In the genomic region with DNA sequence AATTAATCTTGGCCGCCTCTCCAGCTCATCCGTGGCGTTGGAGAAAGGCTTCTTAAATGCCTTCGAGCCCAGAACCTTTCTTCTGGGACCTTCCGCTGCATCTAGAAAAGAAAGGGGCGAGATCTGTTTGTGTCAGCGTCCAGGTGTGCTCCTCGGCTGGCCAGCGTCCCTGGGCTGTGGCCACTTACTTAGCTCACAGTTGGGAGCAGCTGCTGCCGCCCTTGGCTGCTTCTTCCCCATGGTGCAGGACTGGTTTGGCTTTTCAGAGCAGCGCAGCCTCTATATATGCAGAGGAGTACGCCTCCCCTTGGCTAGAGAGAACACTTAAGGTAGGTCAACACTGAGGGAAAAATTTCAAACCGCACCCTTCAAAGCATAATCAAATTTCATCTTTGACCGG, we compare ENCODE assay signal across 9 mouse cellular contexts. TPM values are rescaled to one million over a fixed set of nuclear protein-coding genes. Genes with fewer than 3 reads are reported as not detected.
DNase-seq lines count a peak whose midpoint lies in the region; ATAC-seq lines count a peak whose summit lies in the region.
"Had no signal": no experiment of that assay in that cellular context is flagged by ENCODE, and none has a peak within 500 bp of the region (broad histone marks: within the 10 kb centered on the region; RNA-seq: fewer than 3 reads in every experiment).

No protein-coding gene starts in this region.

- DNase-seq in thymus, postnatal 4 days, result peak; percentile 36
- no peak for DNase-seq in thymus, postnatal 10 days (ENCODE audit: low spot score in 2 of 2)
- DNase-seq in kidney, postnatal 25 days, result peak; percentile 56 to 79
- no peak for DNase-seq in cerebellum, postnatal 25 days
- no peak for DNase-seq in cerebellum, postnatal 4 days (ENCODE audit: low spot score in 2 of 2)
- no peak for DNase-seq in frontal cortex, postnatal 36 days (ENCODE audit: low spot score in 2 of 2)

- H3K27ac ChIP-seq in forebrain, embryonic 13.5 days, result no peak overlapping the region

- peaks cover 31% of the 10 kb centered on the region for H3K27me3 ChIP-seq in forebrain, embryonic 13.5 days
- H3K27me3 ChIP-seq in megakaryocyte, embryonic 14.5 days (replicated peaks), result peaks cover 45% of the 10 kb centered on the region

- peak overlapping the region; percentile 96 for H3K9ac ChIP-seq in forebrain, embryonic 13.5 days

- H3K4me2 ChIP-seq in forebrain, embryonic 13.5 days, result peak overlapping the region; percentile 88

- H3K4me1 ChIP-seq in forebrain, embryonic 13.5 days, result peaks cover 45% of the 10 kb centered on the region
- H3K4me1 ChIP-seq in megakaryocyte, embryonic 14.5 days, result peaks cover 55% of the 10 kb centered on the region

- peak overlapping the region; percentile 96 for H3K4me3 ChIP-seq in forebrain, embryonic 13.5 days
- peak overlapping the region; percentile 96 for H3K4me3 ChIP-seq in megakaryocyte, embryonic 14.5 days (replicated peaks)

- WGBS in forebrain, embryonic 13.5 days, result 3% methylated on average over 14 of the region's 14 CpGs

- H3K36me3 ChIP-seq in forebrain, embryonic 13.5 days (ENCODE audit: poor library complexity, severe bottlenecking), result no peaks in the 10 kb centered on the region
- H3K36me3 ChIP-seq in megakaryocyte, embryonic 14.5 days (replicated peaks; ENCODE audit: low read length), result no peaks in the 10 kb centered on the region

- ATAC-seq in forebrain, embryonic 13.5 days, result no peak

- H3K9me3 ChIP-seq in forebrain, embryonic 13.5 days (replicated peaks), result 0 out of 2 replicates have a peak, but pooled peaks cover 3% of the 10 kb centered on the region
- H3K9me3 ChIP-seq in megakaryocyte, embryonic 14.5 days, result peaks cover 10% of the 10 kb centered on the region; the same call in 1 of the 2 replicates

RNA-seq across cellular contexts. Expression of a gene that starts 1.0 kb away (rescaled TPM):
- 21.3 and 22.1 TPM in 2 replicates for polyA plus RNA-seq in forebrain, embryonic 13.5 days (2015; fragmentation: Nextera tagmentation; extraction: Ambion mirVana)
- 0.62 TPM in 1 of 2 replicates, not detected in the other for polyA plus RNA-seq in megakaryocyte, embryonic 14.5 days (2012; ENCODE audit: insufficient read depth, low replicate concordance)

RNA-seq across cellular contexts. Expression of a gene that starts 2.0 kb away (rescaled TPM):
- 0.06 TPM in 1 of 2 replicates, not detected in the other for polyA plus RNA-seq in forebrain, embryonic 13.5 days (2015; fragmentation: Nextera tagmentation; extraction: Ambion mirVana)
- polyA plus RNA-seq in megakaryocyte, embryonic 14.5 days (2012; ENCODE audit: insufficient read depth, low replicate concordance), result not detected in 2 replicates

RNA-seq across cellular contexts. Expression of a gene that starts 44.9 kb away (rescaled TPM):
- polyA plus RNA-seq in forebrain, embryonic 13.5 days (2015; fragmentation: Nextera tagmentation; extraction: Ambion mirVana), result 44.7 and 50.3 TPM in 2 replicates
- 21.1 and 42.7 TPM in 2 replicates for polyA plus RNA-seq in megakaryocyte, embryonic 14.5 days (2012; ENCODE audit: insufficient read depth, low replicate concordance)

RNA-seq across cellular contexts. Expression of a gene that starts 59.6 kb away (rescaled TPM):
- polyA plus RNA-seq in forebrain, embryonic 13.5 days (2015; fragmentation: Nextera tagmentation; extraction: Ambion mirVana), result not detected in 2 replicates
- not detected in 2 replicates for polyA plus RNA-seq in megakaryocyte, embryonic 14.5 days (2012; ENCODE audit: insufficient read depth, low replicate concordance)
- polyA plus RNA-seq: cortical plate, adult 2 months had no signal

Comparison
In these comparisons a context has a peak if more than half of its experiments do, and no peak if none do; other contexts are left out.
1. DNase-seq: peak in thymus, postnatal 4 days (single experiment) and kidney, postnatal 25 days (2 of 2); none in thymus, postnatal 10 days (0 of 2), cerebellum, postnatal 25 days (0 of 2), cerebellum, postnatal 4 days (0 of 2) and frontal cortex, postnatal 36 days (0 of 2).
2. RNA of a gene that starts 1.0 kb away (polyA plus RNA-seq): 21.3 to 22.1 TPM in forebrain, embryonic 13.5 days; 0.62 TPM in megakaryocyte, embryonic 14.5 days; every median in the first group is over 10 times any median in the second.